Mouse (Mus musculus) stomach, postnatal 0 days (tissue): ENCODE data around the gene Ppp1r2.

ENCODE experiments used
- CTCF ChIP-seq: IDR thresholded peaks from 2 replicates; pipeline ENCODE4 v1.5.1; 2016; ENCODE audit warnings: antibody characterized with exemption, low read depth, mild to moderate bottlenecking, moderate library complexity
- EP300 ChIP-seq: optimal IDR thresholded peaks from 2 replicates; pipeline ENCODE3; 2016; ENCODE audit warnings: antibody characterized with exemption

GRCm38 (mm10) chr16:31232491-31233166 is 42.4 kb downstream of the Ppp1r2 start:
- no peak for TF ChIP-seq EP300
- TF ChIP-seq CTCF, result no peak
